Mouse (Mus musculus) right cerebral cortex, postnatal 10 days (tissue): ENCODE measurements around the gene Synpo2.

Source experiments
- DNase-seq, 2 experiments: peaks; one replicate each; pipeline ENCODE4 v3.0.0; 2021; ENCODE audit warnings: low spot score in 2 of 2

The Synpo2 gene

DNA sequence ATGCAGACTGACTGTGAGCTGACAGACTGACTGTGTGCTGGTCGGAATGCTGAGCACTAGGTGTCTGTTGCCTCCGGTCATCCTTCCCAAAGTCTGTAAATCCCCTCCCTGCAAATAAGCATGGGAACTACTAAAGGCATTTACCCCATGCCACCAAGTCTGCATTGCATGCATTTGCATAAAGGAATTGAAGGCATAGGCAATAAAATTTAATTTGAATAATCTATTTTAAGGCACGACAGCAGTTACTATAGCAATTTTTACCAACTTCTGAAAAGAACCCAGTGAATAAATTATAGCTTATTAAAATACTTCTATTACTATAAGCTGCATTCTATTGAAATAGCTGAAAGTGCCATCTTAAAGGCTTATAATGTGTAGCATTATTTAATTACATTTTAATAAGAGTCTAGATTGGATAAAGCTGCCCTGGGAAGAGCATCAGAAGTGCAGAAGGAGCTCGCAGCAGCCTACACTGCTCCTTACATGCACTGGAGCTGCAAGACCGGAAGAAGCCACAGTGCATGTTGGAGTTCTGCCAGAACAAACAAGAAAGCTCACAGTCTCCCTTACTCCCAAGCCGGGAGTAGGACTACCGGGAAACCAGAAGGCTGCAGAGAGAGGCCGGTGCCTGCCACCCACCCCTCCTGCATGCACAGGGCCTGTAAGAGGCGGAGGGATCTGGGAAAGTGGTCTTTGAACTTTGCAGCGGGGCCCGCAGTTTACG lies 142.9 kb downstream of the Synpo2 start:
- no peak for DNase-seq

DNA sequence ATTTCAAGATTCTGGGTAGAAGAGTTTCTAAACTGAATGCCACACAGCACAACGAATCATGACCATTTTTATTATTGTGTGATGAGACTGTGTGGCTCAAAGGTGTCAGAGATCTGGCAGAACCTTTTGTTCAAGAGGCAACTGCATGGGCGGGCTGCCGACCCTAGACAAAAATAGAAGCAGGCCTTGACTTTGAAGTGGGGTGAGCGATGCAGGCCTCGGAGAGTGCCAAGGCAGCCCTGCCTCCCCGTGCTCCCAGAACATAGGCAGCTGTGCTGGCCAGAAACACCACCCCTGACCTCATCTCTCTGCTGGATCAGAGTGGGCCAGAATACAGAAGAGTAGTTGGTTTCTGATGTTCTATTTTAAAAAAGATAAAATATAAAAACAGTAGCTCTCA lies 143.5 kb downstream of the Synpo2 start:
- peak; percentile 54 to 55 for DNase-seq

DNA sequence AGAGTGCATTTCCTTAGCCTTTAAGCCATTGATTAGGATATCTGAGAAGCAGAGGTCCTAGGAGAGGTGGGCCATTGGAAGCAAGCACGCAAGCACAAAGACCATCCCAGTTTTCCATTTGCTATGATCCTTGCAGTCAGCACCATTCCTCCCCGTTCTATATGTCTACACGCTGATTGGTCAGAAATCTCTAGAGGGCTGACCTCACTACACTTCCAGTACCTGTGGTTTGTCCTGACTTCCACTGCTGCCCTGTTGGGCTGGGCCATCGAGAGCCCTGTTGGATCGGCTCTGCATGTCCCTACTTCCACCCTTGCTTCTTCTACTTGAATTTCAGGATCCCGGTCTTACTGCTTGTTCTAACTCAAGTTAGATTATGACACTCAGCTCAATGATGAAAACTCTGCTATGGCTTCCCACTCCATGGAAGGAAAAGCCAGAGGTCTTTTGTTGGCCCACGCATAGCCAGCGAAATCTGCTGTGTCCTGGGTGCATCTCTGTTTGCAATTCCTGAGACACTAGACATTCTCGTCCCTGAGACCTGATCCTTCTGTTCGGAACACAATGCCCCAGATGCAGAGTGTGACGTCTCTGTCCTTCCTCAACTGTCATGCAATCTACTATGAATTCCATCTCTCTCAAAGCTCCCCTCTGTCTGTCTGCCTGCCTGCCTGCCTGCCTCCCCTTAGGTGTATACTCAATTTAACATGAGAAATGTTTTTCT lies 146.5 kb downstream of the Synpo2 start:
- no peak for DNase-seq

DNA sequence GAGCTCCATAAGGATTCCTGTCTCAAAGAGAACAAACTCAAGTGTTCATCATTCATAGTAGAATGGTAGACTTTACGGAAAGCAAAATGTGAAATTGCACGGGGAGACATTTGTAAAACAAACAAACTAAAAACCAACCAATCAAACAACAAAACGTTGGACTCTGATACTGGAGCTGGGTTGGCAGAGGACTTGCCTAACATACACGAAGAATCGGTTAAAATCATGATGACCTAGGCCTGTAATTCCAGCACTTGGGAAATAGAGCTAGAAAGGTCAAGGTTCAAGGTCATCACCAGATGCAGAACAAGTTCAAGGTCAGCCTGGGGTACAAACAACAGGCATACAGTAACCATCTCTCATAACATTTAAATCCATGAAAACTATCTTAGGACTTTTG lies 147.7 kb downstream of the Synpo2 start:
- DNase-seq = no peak

DNA sequence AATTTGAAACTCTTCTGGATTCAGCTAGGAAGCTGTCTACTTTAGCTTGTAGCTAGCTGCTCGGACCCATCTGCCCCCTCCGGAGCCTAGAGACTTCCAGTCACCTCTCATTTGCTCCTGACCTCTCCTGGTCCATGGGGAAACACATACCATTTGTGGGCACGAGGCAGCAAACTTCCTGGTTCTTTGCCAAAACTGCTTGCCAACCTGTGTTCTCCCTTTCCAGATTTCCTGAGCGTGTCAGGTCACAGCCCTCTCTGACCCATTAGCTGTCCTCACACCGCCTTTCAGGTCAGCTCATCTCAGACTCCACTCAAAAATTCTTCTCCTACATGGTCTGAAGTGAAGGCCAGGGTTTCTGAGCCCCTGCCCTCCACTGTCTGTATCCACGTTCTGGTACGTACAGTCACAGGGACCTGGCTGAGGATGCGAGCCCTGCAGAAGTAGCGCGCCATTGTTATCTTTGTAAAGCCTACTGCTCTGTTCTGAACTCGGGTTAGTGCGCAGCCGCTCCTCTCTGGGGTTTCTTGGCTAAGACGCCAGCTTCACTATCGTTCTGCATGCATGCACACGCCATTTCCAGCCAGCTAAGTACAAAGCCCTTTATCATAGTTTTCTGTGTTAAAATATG lies 150.0 kb downstream of the Synpo2 start:
- DNase-seq = no peak

DNA sequence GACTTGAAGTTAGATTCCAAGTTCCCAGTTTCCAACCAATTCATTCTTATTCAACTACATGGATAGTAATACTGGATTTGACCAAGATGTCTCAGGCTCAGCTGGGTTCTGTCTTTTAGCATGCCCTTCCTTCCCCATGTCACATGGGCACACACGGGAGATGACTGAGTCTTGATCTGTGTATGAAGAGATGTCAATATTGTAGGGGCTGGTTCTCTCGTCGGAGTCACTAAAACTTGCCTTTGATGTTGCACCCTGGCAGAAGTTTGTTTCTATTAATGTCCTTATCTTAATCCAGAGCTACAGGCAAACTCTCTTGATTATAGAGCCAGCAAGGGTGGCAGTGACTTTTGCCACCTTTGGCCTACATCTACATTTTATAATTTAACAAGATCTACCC lies 154.3 kb downstream of the Synpo2 start:
- no peak for DNase-seq

DNA sequence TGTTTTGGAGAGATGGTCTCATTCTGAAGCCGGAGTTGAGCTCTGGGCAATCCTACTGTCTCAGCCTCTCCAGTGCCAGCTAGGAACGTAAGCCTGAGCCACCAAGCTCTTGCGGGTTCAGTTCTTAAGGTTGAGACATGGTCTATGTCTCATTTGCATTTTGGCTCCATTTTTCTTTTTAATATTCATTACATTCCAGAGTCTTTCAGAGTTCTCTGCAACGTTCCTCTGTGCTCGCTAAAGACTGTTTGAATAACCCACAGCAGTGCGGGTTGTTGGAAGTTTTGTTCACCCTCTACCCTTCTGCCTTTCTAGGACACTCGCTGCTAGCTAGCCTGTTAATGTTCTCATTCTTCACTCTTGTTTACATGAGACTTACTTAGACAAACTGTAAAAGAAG lies 155.0 kb downstream of the Synpo2 start:
- DNase-seq = no peak

DNA sequence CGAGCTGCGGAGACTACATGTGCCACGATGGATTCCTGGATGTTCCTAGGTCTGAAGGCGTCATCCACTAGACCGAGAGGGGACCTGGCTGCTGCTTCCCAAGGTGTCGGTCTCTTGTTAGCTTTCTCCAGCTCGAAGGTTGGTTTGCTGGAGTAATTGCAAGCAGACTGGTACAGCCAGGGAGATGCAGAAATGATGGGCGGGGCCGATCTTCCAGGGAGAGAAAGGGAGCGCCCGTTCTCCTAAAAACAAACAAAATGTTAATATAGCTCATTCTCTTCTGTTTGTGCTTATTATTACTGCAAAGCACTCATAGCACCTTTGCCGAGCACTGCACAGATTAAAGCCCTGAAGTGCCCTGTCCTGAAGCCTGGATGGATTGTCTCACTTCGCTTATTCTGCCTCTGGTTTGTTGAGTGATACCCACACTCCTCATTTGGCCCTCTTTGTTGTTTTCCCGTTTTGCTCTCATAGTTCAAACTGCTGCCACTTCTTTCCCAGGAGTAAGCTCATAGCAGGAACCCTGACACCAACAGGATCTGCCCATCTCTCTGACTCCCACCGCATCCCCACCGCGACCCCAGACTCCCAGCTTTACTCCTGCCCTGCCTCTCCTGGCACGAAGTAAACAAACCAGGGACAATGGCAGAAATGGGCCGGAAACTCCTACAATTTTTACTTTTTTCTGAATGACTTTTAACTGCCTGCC lies 155.8 kb downstream of the Synpo2 start:
- no peak for DNase-seq

DNA sequence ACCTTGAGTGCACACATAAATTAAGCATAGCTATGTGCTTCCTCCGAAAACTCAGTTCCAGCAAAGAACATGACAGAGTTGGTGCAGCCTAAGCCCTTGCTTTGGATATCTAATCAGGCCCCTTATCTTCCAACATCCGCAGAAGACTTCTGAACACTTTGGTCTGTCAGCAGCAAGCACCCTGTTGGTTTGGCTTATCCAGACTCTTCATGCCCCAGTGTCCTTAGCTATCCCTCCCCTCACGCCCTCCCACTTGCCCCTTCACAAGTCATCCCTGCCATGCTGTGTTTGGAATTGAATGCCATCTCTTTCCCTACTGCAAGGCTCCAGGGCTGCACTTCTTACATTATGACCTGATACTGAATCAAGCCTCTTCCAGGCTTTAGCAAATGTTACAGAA lies 160.2 kb downstream of the Synpo2 start:
- no peak for DNase-seq

DNA sequence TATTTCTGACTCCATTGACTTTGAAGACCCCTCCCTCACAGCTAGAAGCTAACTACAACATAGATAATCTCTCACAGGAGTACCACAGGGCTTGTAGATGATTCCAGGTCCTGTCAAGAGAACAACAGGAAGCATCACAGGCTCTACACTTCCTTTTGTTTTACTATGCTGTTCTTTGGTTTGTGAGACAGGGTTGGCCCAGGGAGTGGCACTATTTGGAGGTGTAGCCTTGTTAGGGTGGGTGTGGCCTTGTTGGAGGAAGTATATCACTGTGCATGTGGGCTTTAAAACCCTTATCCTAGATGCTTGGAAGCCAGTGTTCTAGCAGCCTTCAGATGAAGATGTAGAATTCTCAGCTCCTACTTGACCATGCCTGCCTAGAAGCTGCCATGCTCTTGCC lies 160.9 kb downstream of the Synpo2 start:
- no peak for DNase-seq

DNA sequence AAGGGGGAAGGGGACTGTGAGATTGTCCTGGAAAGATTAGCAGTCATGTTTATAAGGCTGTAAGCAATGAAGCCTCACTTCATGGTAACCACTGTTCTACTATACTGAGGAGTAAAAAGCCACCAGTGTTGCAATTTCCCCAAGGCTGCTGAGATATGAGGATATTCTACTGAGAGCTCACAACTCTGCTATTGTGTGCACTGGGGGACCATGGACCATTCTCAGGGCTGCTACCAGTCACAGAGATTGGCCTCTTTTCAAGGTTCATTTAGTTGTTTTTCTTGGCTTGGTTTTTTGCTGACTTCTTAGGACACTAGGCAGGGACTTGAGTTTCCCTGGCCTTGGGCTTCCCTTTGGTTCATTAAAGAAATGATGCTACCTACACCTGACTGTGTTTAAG lies 162.6 kb downstream of the Synpo2 start:
- no peak for DNase-seq

DNA sequence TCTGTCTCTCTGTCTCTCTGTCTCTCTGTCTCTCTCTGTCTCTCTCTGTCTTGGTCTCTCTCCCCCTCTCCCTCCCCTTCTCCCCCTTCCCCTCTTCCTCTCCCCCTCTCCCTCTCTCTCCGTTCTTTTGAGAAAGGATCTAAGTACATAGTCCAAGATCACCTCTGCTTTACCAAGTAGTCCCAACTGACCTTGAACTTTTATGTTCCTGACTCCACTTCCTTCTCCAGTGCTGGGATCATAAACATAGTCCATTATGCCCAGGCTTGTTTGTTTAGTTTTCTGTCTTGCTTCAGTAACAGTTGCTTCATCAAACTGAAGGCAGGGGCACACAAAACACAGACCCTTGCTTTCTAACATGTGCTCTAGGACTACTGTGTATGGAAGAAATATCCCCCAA lies 163.5 kb downstream of the Synpo2 start:
- DNase-seq = no peak

DNA sequence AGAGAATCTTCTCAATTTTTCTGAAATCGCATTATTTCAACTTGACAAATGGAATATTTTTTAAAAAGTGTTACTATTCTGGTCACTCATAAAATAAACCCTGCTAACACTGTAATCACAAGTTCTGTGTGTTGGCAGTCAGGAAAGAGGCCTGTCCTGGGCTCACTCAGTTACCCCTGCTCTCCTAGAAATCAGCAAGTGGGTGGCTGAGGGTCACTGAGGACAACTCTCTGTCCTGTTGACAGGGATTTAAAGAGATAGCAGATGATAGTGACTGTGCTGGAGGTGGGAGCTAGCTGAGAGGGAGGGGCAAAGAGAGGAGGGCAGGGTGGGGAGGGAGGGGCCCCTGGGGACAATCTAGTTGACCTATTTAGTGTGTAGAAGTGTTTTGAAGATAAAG lies 165.0 kb downstream of the Synpo2 start:
- DNase-seq = no peak

DNA sequence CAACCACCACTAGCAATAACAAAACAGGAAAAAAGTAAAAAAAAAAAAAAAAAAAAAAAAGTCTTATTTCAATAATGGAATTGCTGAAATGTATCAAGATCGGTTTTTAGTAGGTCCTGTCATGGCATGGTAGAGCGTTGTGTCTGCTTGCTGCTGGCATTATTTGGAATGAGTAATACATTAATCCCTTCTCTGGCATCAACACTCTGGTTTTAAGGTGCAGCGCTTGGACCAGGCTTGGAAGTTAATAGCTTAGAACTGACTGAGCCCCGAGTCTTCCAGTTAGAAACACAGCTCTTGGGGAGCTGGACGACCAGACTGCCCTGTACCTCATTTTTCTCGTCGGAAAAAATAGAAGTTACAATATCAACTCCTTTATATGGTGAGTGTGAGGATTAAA lies 169.1 kb downstream of the Synpo2 start:
- no peak for DNase-seq

DNA sequence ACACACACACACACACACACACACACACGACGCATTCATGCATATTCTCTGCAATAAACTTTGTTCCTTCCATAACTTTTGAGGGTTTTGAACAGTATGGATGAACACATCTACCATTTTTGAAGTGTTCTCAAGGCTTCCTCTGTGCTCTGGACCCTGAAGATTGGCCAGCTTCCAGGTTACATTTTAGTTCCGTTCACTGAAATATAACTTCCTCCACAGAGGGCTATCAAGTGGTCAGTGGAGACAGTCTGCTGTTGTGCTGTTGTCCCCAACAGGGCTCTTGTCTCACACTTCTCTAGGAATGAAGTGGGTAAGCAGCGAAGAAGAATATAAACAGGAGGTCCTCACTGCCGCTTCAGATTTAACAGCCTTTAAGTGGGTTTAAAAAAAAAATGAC lies 170.5 kb downstream of the Synpo2 start:
- no peak for DNase-seq

DNA sequence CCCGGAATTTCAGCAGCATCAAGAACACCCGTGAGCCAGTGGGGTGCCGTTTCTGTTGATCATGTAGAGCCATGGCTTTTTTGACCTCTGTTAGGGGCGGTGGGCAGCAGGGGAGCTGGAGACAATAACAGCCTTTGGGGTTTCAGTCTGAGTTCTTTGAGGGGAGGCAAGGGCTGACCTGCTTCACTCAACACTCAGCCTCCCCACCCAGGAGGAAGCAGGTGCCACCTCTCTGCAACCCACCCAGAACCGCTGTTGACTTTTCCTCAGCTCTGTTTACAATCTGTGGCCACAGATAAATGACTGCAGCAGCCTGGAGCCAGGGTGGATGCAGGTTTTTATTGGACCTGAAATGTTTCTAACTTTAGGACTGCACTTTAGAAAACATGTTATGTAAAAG lies 171.8 kb downstream of the Synpo2 start:
- DNase-seq = no peak

DNA sequence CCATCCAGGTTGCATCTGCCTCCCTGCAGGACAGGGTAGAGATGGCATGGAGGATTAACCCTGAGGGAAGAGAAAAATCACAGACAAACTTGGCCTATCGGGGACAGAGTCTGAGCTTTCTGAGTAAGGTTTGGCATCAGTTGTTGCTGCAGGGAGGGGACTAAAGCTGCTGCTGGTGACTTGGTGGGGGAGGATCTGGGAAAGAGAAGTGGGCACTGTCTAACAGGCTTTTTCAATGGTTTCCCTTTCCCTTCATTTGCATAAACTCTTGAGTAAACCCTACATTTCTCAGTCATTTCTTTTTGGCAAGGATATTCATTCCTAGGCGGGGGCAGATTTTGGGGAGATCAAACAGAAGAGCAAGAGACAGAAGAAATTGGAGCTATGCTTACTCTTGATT lies 174.0 kb downstream of the Synpo2 start:
- no peak for DNase-seq

DNA sequence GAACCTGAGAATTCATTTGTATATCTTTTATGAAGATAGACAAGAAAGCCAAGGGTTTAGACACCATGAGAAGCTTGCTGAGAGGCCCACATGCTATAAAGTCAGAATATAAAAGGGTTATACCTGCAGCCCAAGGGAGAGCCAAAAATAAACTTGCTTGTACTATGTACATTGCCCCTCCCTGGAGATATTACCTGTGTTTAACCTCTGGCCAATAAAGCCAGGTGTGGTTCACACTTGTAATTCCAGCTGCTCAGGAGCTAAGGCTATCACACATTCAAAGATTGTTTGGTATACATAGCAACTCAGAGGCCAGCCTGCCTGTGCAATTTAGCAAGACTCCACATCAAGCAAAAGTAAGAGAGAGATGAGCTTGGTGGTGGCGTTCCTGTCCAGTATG lies 177.1 kb downstream of the Synpo2 start:
- DNase-seq = no peak

DNA sequence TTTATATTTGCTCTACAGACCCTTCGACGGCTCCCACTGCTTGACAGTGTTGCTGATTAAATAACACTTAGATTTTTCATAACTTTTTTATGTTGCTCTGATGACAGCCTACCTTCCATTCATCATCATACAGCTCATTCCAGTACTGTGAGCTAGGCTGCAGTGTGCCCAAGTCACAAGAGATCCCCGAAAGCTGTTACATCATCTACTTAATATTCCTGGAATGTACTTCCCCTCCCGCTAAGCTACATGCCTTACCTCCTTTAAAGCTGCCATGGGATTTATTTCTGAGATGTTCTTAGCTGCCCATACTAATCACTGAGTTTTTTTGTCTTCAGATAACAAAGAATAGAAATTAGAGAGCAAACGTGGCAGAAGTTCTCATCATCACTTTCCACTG lies 181.8 kb downstream of the Synpo2 start:
- no peak for DNase-seq

DNA sequence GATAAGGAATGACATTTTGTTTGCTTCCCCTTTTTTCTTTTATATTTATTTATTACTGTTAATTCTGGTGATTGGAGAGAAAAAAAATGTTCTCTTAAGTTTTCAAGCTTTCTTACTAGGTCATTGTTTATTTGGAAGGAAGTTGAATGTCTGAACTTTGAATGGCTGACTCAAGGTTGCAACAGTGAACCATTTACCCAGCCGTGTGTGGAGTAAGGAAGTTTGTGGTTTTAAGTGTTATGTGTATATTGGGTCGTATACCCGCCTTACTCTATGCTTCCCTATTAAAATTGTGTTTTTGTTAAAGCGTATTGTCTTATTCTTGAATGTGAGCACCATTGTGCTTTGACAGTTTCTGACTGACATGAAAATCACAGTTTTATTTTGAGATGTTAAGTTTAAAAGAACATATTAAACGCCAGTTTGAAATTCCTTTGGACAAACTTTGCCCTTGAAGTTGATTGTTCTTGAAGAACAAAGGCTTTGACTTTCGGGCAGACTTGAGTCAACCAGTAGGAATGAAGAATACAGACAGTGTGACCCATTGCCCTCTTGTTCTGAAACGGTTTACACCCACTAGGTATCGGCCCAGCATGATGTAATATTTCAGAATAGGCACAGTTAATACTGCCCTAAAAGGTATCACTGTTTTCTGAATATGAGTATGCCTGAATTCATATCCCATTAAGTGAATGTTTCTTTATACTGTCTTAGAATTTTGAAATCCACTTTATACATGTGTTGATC lies 182.6 kb downstream of the Synpo2 start:
- no peak for DNase-seq

DNA sequence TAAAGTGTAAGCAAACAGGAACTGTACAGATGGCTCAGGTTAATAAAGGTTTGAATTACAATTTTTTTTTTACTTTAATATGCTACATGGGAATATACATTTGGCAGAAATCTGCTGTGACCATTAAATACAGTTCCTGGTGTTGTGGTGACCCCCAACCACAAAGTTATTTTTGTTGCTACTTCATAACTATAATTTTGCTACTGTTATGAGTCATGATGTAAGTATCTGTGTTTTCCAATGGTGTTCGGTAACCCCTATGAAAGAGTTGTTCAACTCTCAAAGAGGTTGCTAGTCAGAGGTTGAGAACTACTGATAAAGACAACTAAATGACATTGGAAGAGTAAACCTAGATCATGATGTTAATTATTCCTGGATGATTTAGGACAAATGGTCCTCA lies 193.6 kb downstream of the Synpo2 start:
- no peak for DNase-seq

DNA sequence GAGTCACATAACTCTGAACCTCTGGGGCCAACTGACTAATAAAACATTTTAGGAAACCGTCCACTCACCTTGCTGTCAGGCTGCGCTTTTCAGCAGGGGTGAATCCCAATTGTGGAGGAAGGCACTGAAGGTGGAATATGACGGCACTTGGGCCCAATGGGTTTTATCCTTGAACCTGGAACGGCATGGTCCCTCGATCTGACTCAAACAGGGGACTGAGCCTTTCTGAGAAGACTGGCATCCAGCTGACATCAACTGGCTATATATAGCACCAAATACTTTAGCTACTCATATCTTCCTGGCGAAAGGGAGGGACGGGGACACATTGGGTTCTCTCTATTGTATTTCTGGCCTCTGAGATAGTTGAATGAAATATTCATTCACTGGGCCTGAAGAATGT lies 201.2 kb downstream of the Synpo2 start, which contains the start of gene Myoz2:
Myoz2 (minus strand) TSS at position 264 of the 400 bp plus-strand sequence.
- DNase-seq = no peak
